Mouse (Mus musculus) liver, postnatal 0 days (tissue): ENCODE measurements around the gene Slc30a7. TPM values are rescaled to one million over a fixed set of nuclear protein-coding genes. Genes with fewer than 3 reads are reported as not detected.

Source experiments
- ATAC-seq: fragments of 200-750 bp; cut with Nextera tagmentation; 2 replicates; pipeline ENCODE4 v1.8.0; 2017; ENCODE audit warnings: mild to moderate bottlenecking, moderate library complexity
- DNase-seq: peaks from one replicate; pipeline ENCODE4 v3.0.0-alpha.2; 2016
- H3K27ac ChIP-seq: fragments of 300-500 bp; sonication (generic); 2 replicates; pipeline ENCODE4 v1.5.1; 2014; ENCODE audit warnings: antibody characterized with exemption, moderate library complexity, mild to moderate bottlenecking, low read depth
- H3K27me3 ChIP-seq: fragments of 300-500 bp; sonication (generic); 2 replicates; pipeline ENCODE4 v1.6.1; 2014; ENCODE audit warnings: low read length, control low read depth, mixed read lengths; ENCODE audit not compliant: insufficient read depth
- H3K36me3 ChIP-seq: fragments of 300-500 bp; sonication (generic); replicated peaks from 2 replicates; pipeline ENCODE4 v1.6.1; 2014; ENCODE audit warnings: mild to moderate bottlenecking, control low read depth, low read length, moderate library complexity, mixed read lengths; ENCODE audit not compliant: insufficient read depth
- H3K4me1 ChIP-seq: fragments of 300-500 bp; sonication (generic); 2 replicates; pipeline ENCODE4 v1.6.1; 2014; ENCODE audit warnings: antibody characterized with exemption, mild to moderate bottlenecking, control low read depth; ENCODE audit not compliant: insufficient read depth
- H3K4me2 ChIP-seq: fragments of 300-500 bp; sonication (generic); 2 replicates; pipeline ENCODE4 v1.6.1; 2014; ENCODE audit warnings: low read depth, mild to moderate bottlenecking, low read length, moderate library complexity, mixed read lengths
- H3K4me3 ChIP-seq: fragments of 300-500 bp; sonication (generic); 2 replicates; pipeline ENCODE4 v1.5.1; 2014; ENCODE audit warnings: low read depth, low read length
- H3K9ac ChIP-seq: fragments of 300-500 bp; sonication (generic); replicated peaks from 2 replicates; pipeline ENCODE4 v1.6.1; 2014; ENCODE audit warnings: mild to moderate bottlenecking, moderate library complexity
- H3K9me3 ChIP-seq: fragments of 300-500 bp; sonication (generic); 2 replicates; pipeline ENCODE4 v1.6.1; 2016; ENCODE audit warnings: mild to moderate bottlenecking, control low read depth, low read length, mixed read lengths
- CTCF ChIP-seq: sonication (generic); IDR thresholded peaks from 2 replicates; pipeline ENCODE4 v1.5.1; 2016; ENCODE audit warnings: antibody characterized with exemption, low read depth
- EP300 ChIP-seq: IDR thresholded peaks from 2 replicates; pipeline ENCODE4 v1.6.1; 2016; ENCODE audit warnings: antibody characterized with exemption, low read depth, mild to moderate bottlenecking
- WGBS: fragments of 180-500 bp; shearing (Covaris S2); extraction: QIAGEN DNeasy Blood & Tissue Kit; methylation state at CpG from one replicate; pipeline ENCODE4 v1.1.7; 2014; ENCODE audit not compliant: insufficient replicate concordance; 5-methylcytosine and 5-hydroxymethylcytosine counted together
- polyA plus RNA-seq: library from polyadenylated mRNA; unstranded; fragments of >200 nt; fragmentation: Nextera tagmentation; extraction: Ambion mirVana; gene quantifications from 2 replicates; pipeline ENCODE4 v1.2.1, GENCODE M21; 2015

Gene Slc30a7
- polyA plus RNA-seq: 11.0 and 14.2 TPM in 2 replicates

GRCm38 (mm10) chr3:116006978-116007940 is at the start of gene Slc30a7, which contains the start of gene Extl2:
Slc30a7 (minus strand) TSS chr3:116007406.
Extl2 (plus strand) TSS chr3:116007462.
- Histone ChIP-seq H3K9ac (peak within 1 kb of the TSS; percentile 85), H3K27ac (peak within 1 kb of the TSS; percentile 89), H3K9me3 (no peaks in the 10 kb centered on the region), H3K4me3 (peak within 1 kb of the TSS; percentile 74), H3K27me3 (no peaks in the 10 kb centered on the region), H3K4me1 (peaks cover 12% of the 10 kb centered on the region), H3K36me3 (peaks cover 7% of the 10 kb centered on the region; the same call in 1 of the 2 replicates), H3K4me2 (peak within 1 kb of the TSS; percentile 98)
- peak; percentile 91 for DNase-seq
- no peak for TF ChIP-seq EP300
- peak; percentile 88 for ATAC-seq
- WGBS: under 1% methylated on average over 66 of the region's 67 CpGs

- no peaks in the 10 kb centered on the region for H3K36me3 ChIP-seq
- H3K9ac ChIP-seq: no peak overlapping the region
- WGBS: 76% methylated on average over 5 of the region's 5 CpGs
- ATAC-seq: no peak
- H3K27me3 ChIP-seq: no peaks in the 10 kb centered on the region
- H3K4me3 ChIP-seq: no peak overlapping the region
- no peak overlapping the region for H3K4me2 ChIP-seq
- H3K9me3 ChIP-seq: no peaks in the 10 kb centered on the region
- H3K27ac ChIP-seq: no peak overlapping the region
- H3K4me1 ChIP-seq: peaks cover 5% of the 10 kb centered on the region; the same call in 1 of the 2 replicates
- DNase-seq: no peak
- no peak for TF ChIP-seq CTCF
- TF ChIP-seq EP300: no peak
Observed at GRCm38 (mm10) chr3:116047034-116047433, 39.8 kb upstream of the Slc30a7 start.

- Histone ChIP-seq H3K9me3 (no peaks in the 10 kb centered on the region), H3K27me3 (no peaks in the 10 kb centered on the region), H3K4me1 (peaks cover 5% of the 10 kb centered on the region; the same call in 1 of the 2 replicates), H3K9ac (no peak overlapping the region), H3K4me2 (no peak overlapping the region), H3K4me3 (no peak overlapping the region), H3K36me3 (no peaks in the 10 kb centered on the region), H3K27ac (no peak overlapping the region)
- WGBS: 66% methylated on average over 2 of the region's 2 CpGs
- DNase-seq (no peak), ATAC-seq (no peak)
- TF ChIP-seq EP300 (no peak), CTCF (peak; percentile 31)
Observed at GRCm38 (mm10) chr3:116046000-116046399, 38.8 kb upstream of the Slc30a7 start.

GRCm38 (mm10) chr3:116040776-116041175 is 33.6 kb upstream of the Slc30a7 start:
- Histone ChIP-seq H3K4me2 (no peak overlapping the region), H3K4me1 (peaks cover 3% of the 10 kb centered on the region; the same call in 1 of the 2 replicates), H3K27ac (no peak overlapping the region), H3K9ac (no peak overlapping the region), H3K4me3 (no peak overlapping the region), H3K9me3 (no peaks in the 10 kb centered on the region), H3K27me3 (no peaks in the 10 kb centered on the region), H3K36me3 (no peaks in the 10 kb centered on the region)
- TF ChIP-seq EP300 (no peak), CTCF (peak; percentile 54)
- DNase-seq (no peak), ATAC-seq (no peak)
- WGBS: 68% methylated on average over 3 of the region's 3 CpGs

GRCm38 (mm10) chr3:116033871-116034222 is 26.6 kb upstream of the Slc30a7 start:
- WGBS: 61% methylated on average over 3 of the region's 3 CpGs
- ATAC-seq (no peak), DNase-seq (no peak)
- Histone ChIP-seq H3K4me1 (no peaks in the 10 kb centered on the region), H3K36me3 (no peaks in the 10 kb centered on the region), H3K9ac (no peak overlapping the region), H3K9me3 (no peaks in the 10 kb centered on the region), H3K27me3 (no peaks in the 10 kb centered on the region), H3K27ac (no peak overlapping the region), H3K4me3 (no peak overlapping the region), H3K4me2 (no peak overlapping the region)
- no peak for TF ChIP-seq EP300
- TF ChIP-seq CTCF: peak; percentile 77

GRCm38 (mm10) chr3:116033218-116033870 is 26.1 kb upstream of the Slc30a7 start:
- WGBS: 52% methylated on average over 6 of the region's 6 CpGs
- H3K27ac ChIP-seq: no peak overlapping the region
- no peaks in the 10 kb centered on the region for H3K36me3 ChIP-seq
- H3K4me2 ChIP-seq: no peak overlapping the region
- no peaks in the 10 kb centered on the region for H3K27me3 ChIP-seq
- H3K9ac ChIP-seq: no peak overlapping the region
- ATAC-seq: 0 out of 2 replicates have a peak, but pooled peaks have one; percentile 17
- H3K9me3 ChIP-seq: no peaks in the 10 kb centered on the region
- H3K4me1 ChIP-seq: no peaks in the 10 kb centered on the region
- TF ChIP-seq EP300 (no peak), CTCF (no peak)
- H3K4me3 ChIP-seq: no peak overlapping the region
- DNase-seq: no peak
